Mouse (Mus musculus) embryonic facial prominence, embryonic 10.5 days (tissue): ENCODE measurements at regions not wholly inside any gene's neighbourhood (a gene's known extent, or its start where the extent isn't known, plus 50 kb on each side); places are given as distances from the start of the nearest gene placed in this dataset.

Experiments used
- DNase-seq: peaks from one replicate; pipeline ENCODE4 v3.0.0-alpha.2; 2017; ENCODE audit warnings: low spot score
- H3K27ac ChIP-seq: fragments of 300-500 bp; sonication (generic); replicated peaks from 2 replicates; pipeline ENCODE4 v1.5.1; 2016; ENCODE audit warnings: mild to moderate bottlenecking
- H3K27me3 ChIP-seq: fragments of 300-500 bp; sonication (generic); replicated peaks from 2 replicates; pipeline ENCODE4 v1.6.1; 2016; ENCODE audit warnings: low read depth, mild to moderate bottlenecking; ENCODE audit not compliant: poor library complexity, severe bottlenecking
- H3K36me3 ChIP-seq: fragments of 300-500 bp; sonication (generic); replicated peaks from 2 replicates; pipeline ENCODE4 v1.6.1; 2016; ENCODE audit warnings: mild to moderate bottlenecking, moderate library complexity
- H3K4me1 ChIP-seq: fragments of 300-500 bp; sonication (generic); 2 replicates; pipeline ENCODE4 v1.6.1; 2016
- H3K4me3 ChIP-seq: fragments of 300-500 bp; sonication (generic); 2 replicates; pipeline ENCODE4 v1.5.1; 2016; ENCODE audit warnings: mild to moderate bottlenecking, moderate library complexity
- H3K9me3 ChIP-seq: fragments of 300-500 bp; sonication (generic); 2 replicates; pipeline ENCODE4 v1.6.1; 2016; ENCODE audit warnings: mild to moderate bottlenecking
- WGBS: fragments of 180-500 bp; shearing (Covaris S2); methylation state at CpG from one replicate; pipeline ENCODE4 v1.1.7; 2016; 5-methylcytosine and 5-hydroxymethylcytosine counted together

DNA sequence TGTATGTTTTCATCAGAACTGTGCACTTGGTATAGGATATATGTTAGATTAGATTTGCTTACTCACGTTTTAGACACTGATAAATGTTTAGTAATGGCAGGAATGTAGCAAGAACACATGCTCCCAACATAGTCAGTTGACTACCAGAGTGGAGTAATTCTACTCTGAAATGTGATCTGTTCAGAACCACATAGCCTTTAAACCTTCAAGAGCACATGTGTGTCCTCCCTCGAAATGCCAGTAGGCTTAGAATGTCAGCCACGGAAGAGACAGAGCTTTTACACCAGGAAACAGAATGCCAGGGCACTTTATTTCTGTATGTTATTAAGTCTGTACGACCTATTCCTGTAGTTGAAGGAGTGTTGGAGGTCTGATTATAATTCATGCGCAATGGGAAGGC is 51.3 kb upstream of the Cd28 start:
- no peak overlapping the region for H3K27ac ChIP-seq
- H3K27me3 ChIP-seq, result no peaks in the 10 kb centered on the region
- H3K4me1 ChIP-seq, result peaks cover 12% of the 10 kb centered on the region
- H3K36me3 ChIP-seq, result no peaks in the 10 kb centered on the region
- no peak for DNase-seq
- WGBS, result 84% methylated on average over 5 of the region's 5 CpGs
- H3K9me3 ChIP-seq, result no peaks in the 10 kb centered on the region
- no peak overlapping the region for H3K4me3 ChIP-seq

DNA sequence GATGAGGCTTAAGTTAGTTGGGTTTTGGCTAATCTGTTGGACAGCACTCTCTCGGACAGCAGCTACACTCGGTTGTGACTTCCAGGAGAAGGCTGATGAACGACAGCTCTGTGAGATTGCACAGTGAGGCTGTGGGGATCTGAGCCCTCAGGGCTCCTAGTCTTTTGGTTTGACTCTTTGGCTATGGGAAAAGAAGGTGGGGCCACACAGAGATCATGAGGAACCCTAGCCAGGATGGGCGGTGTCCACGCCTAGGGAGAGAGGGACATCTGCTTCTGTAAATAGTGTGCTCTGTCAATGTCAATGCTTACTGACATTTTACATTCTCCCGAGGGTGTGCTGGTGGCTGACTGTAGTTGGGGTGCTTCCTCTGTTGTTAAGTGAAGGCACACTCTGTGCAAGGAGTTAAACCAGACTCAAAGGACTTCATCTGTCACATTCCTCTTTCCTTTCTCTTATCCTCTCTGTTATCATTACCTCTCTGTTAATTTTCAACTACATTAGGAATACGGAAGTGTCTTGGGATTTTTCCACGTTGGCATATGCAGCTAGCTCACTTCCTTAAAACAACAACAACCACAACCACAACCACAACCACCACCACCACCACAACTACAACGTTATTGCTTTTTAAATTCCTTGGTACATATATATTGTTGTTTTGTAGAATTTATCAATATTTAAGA is 54.2 kb upstream of the Cd28 start:
- H3K4me3 ChIP-seq, result no peak overlapping the region
- H3K27me3 ChIP-seq, result no peaks in the 10 kb centered on the region
- WGBS, result 62% methylated on average over 9 of the region's 9 CpGs
- H3K4me1 ChIP-seq, result peaks cover 7% of the 10 kb centered on the region
- no peak for DNase-seq
- no peak overlapping the region for H3K27ac ChIP-seq
- no peaks in the 10 kb centered on the region for H3K9me3 ChIP-seq
- no peaks in the 10 kb centered on the region for H3K36me3 ChIP-seq

DNA sequence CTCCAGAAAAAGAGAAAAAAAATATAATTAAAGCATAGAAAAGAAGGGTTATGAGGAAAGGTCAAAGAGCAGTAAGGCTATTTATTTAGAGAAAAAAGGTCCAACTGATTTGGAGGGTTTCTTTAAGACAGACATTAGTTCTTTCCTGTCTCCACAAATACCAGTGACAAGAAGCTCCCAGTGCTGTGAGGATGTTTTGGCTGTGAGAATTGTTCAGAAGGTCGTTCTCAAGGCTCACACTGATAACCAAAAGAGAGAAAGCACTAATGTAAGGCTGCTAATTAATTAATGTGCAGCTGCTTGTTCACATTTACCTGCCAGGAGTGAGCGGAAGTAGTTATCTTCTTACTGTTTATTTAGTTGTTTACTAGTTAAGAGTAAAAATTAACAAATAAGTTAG is 54.7 kb upstream of the Cd28 start:
- no peak for DNase-seq
- Histone ChIP-seq H3K36me3 (no peaks in the 10 kb centered on the region), H3K4me1 (peaks cover 12% of the 10 kb centered on the region), H3K4me3 (no peak overlapping the region), H3K27ac (no peak overlapping the region), H3K9me3 (no peaks in the 10 kb centered on the region), H3K27me3 (no peaks in the 10 kb centered on the region)
- WGBS, result 63% methylated on average over 2 of the region's 2 CpGs

DNA sequence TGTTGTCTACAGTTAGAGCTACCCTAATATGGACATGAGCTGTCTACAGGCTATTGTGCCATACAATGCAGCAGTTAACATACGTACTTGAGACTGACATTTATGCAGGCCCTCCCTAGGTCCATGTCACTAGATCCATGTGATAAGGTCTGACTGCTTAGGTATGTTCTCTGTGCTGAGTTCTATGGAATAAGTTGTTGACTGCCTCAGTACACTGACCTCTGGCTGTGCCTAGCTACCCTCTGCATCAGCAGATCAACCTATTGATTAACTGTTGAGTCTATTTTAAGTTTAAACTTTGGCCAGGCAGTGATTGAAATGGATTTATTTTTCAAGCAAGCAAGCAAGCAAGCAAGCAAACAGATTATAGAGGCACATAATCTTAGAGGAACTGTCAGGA is 57.0 kb upstream of the Cd28 start:
- no peak for DNase-seq
- no peaks in the 10 kb centered on the region for H3K27me3 ChIP-seq
- H3K27ac ChIP-seq, result no peak overlapping the region
- H3K36me3 ChIP-seq, result no peaks in the 10 kb centered on the region
- H3K4me3 ChIP-seq, result no peak overlapping the region
- H3K9me3 ChIP-seq, result no peaks in the 10 kb centered on the region
- WGBS, result 90% methylated on average over 1 of the region's 1 CpGs
- peaks cover 15% of the 10 kb centered on the region for H3K4me1 ChIP-seq

DNA sequence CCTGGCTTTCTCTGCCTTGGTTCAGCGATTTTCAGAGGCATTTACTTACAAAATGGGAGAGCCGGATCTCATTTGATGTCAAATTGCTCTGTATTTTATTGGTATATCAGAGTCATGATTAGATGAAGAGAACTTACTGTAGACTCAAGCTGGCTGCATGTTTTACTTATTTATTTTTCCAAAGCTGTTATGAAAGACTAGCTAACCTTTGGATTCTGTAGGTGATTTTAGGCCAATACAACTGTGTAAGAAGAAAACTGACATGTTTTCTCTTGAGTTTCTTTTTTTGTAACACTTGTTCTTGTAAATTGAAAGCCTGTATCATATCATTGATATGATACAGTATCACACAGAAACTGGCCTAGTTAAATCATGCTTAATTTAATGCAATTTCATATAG is 57.6 kb upstream of the Cd28 start:
- no peaks in the 10 kb centered on the region for H3K36me3 ChIP-seq
- H3K4me3 ChIP-seq, result no peak overlapping the region
- 87% methylated on average over 2 of the region's 2 CpGs for WGBS
- H3K27ac ChIP-seq, result no peak overlapping the region
- H3K27me3 ChIP-seq, result no peaks in the 10 kb centered on the region
- H3K9me3 ChIP-seq, result no peaks in the 10 kb centered on the region
- no peak for DNase-seq
- peaks cover 15% of the 10 kb centered on the region for H3K4me1 ChIP-seq

DNA sequence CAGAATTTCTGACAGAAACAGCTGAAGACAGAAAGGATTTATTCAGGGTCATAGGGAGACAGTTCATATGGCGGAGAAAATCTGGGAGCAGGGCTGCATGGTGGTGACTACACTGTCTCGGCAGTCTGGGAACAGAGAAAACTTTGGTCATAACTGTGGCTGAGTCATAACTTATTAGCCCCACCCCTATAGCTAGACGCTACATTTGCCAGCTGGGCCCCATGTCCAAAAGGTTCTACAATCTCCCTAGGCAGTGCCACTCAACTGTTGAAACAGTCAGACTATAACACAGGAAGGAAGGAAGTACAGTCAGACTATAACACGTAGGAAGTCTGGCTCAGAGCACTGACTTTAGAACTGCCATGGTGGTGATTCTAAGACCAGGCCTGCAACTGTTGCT is 58.2 kb upstream of the Cd28 start:
- no peak for DNase-seq
- Histone ChIP-seq H3K9me3 (no peaks in the 10 kb centered on the region), H3K4me1 (peaks cover 15% of the 10 kb centered on the region), H3K27ac (no peak overlapping the region), H3K4me3 (no peak overlapping the region), H3K27me3 (no peaks in the 10 kb centered on the region), H3K36me3 (no peaks in the 10 kb centered on the region)
- 86% methylated on average over 4 of the region's 4 CpGs for WGBS

DNA sequence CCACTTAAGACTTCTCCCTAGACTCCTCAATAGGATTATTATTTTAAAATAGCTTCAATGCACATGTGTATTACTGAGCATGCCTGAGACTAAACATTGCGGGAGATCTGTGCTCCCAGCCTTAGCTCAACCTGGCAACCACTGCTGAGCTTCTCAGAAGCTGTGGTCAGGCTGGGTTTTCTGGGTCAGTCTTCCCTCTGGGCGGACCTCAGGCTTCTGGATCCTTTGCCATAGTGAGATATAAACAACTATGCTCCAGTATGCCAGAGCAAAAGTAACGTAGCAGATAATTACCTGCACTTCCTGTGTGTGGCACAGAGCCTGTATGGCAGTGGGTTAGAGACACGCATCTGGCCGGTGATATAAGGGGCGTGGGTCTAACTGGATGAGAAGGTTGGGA is 59.1 kb upstream of the Cd28 start:
- Histone ChIP-seq H3K27me3 (no peaks in the 10 kb centered on the region), H3K9me3 (no peaks in the 10 kb centered on the region), H3K4me3 (no peak overlapping the region), H3K4me1 (peaks cover 15% of the 10 kb centered on the region), H3K27ac (no peak overlapping the region), H3K36me3 (no peaks in the 10 kb centered on the region)
- no peak for DNase-seq
- WGBS, result 79% methylated on average over 6 of the region's 6 CpGs

DNA sequence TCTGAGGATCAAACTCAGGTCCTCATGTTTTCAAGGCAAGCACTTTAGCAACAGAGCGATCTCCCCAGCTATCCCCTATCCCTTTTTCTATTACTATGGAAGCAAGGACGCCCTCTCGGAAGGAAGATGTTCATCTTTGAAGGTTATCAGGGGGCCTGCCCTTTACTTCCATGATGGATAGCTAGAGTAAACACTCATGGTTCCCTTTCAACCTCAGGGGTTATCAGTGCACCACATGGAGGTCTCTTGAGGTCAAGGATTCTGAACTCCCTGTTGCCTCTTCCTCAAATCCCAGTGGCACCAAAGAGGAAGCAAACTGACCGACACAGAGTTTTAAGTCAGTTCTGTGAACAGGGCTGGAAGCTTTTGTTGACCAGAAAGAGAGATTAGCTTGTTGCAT is 59.6 kb upstream of the Cd28 start:
- no peak for DNase-seq
- H3K36me3 ChIP-seq, result no peaks in the 10 kb centered on the region
- H3K4me1 ChIP-seq, result peaks cover 11% of the 10 kb centered on the region
- H3K4me3 ChIP-seq, result no peak overlapping the region
- H3K27me3 ChIP-seq, result no peaks in the 10 kb centered on the region
- 58% methylated on average over 4 of the region's 4 CpGs for WGBS
- H3K9me3 ChIP-seq, result no peaks in the 10 kb centered on the region
- H3K27ac ChIP-seq, result no peak overlapping the region

DNA sequence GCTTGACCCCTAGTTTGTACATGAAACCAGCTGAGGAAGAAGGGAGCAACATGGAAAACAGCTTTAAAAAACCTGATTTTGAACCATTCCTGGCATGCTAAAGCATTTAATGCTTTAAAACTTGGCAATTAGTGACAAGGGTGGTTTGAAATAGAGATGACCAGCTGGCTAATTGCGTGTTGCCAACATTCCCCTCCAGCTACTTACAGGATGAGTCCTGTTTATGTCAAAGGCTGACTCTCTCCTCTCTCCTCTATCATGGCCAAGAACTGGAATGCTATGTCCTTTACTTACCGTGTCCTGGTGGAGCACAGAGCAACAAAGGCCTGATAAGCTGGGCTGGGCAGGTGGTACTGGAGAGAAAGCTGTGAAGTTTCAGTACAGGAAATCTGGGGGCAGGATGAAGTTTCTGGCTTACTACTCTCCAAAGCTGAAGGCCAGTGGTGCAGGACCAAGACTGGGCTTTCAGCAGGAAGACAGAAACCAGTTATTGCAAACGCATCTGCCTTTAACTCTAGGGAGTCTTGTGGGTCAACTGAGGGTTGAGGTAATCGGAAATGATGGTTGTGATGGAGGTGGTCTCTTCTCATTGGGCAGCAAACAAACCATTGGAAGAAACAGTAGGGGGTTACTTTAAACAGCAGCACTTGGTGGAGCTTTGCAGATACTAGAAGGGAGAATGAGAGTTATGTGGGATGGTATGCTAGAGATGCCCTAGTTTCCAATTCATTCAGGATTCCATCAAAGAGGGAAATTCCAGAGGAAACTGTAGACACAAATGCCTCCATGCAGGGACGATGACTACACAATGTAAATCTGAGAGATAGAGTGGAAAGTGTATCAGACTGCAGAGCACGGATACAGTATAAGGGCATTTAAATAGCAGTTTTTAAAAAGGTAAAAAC is 60.7 kb upstream of the Cd28 start:
- H3K36me3 ChIP-seq, result no peaks in the 10 kb centered on the region
- 82% methylated on average over 6 of the region's 6 CpGs for WGBS

DNA sequence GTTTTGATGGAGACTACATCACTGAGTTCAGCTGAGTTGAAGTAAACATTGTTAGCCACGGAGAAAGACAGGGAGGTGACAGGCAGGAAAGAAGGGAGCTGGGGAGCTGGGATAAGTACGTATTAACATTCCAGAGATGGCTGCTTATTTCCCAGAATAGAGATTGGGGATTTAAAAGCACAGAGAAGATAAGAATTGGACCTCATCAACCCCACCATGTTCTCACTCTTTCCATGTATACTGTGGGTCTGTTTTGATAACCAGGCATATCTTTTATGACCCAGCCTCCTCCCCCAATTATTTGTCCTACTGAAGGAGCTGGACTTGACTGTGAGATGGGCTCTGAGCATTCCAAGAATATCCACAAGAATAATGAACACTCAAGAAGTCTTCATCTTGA is 61.4 kb upstream of the Cd28 start:
- no peaks in the 10 kb centered on the region for H3K9me3 ChIP-seq
- no peaks in the 10 kb centered on the region for H3K36me3 ChIP-seq
- H3K4me3 ChIP-seq, result no peak overlapping the region
- 48% methylated on average over 2 of the region's 2 CpGs for WGBS
- H3K27ac ChIP-seq, result no peak overlapping the region
- H3K4me1 ChIP-seq, result peaks cover 11% of the 10 kb centered on the region
- no peaks in the 10 kb centered on the region for H3K27me3 ChIP-seq
- DNase-seq, result no peak

More for the DNA sequence above, 60.7 kb upstream of the Cd28 start:
- DNase-seq, result no peak
- no peaks in the 10 kb centered on the region for H3K9me3 ChIP-seq
- no peak overlapping the region for H3K4me3 ChIP-seq
- H3K4me1 ChIP-seq, result peaks cover 11% of the 10 kb centered on the region
- H3K27me3 ChIP-seq, result no peaks in the 10 kb centered on the region
- no peak overlapping the region for H3K27ac ChIP-seq

DNA sequence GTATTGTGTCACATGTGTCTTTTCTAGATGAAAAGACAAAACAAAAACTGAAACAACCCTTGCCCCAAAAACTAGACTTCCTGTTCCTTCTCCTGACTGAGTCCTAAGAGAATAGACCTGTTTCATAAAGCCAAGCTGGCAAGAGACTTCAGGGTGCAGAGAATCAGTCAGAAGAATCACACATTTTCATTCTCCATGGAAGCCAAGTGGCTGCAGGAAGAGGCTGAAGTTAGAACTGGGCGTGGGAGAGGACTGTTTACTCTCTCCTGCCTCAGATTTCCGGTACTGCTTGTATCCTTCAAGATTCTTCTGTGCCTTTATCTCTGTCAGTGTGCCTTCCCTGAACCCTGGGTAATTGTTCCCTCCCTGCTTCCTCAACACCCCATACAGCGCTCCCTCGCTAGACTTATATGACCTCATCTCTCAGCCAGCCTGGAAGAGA is 64.0 kb upstream of the Cd28 start:
- no peak overlapping the region for H3K27ac ChIP-seq
- no peaks in the 10 kb centered on the region for H3K9me3 ChIP-seq
- DNase-seq, result no peak
- H3K36me3 ChIP-seq, result no peaks in the 10 kb centered on the region
- H3K27me3 ChIP-seq, result no peaks in the 10 kb centered on the region
- peaks cover 10% of the 10 kb centered on the region for H3K4me1 ChIP-seq
- no peak overlapping the region for H3K4me3 ChIP-seq
- WGBS, result 79% methylated on average over 4 of the region's 4 CpGs

DNA sequence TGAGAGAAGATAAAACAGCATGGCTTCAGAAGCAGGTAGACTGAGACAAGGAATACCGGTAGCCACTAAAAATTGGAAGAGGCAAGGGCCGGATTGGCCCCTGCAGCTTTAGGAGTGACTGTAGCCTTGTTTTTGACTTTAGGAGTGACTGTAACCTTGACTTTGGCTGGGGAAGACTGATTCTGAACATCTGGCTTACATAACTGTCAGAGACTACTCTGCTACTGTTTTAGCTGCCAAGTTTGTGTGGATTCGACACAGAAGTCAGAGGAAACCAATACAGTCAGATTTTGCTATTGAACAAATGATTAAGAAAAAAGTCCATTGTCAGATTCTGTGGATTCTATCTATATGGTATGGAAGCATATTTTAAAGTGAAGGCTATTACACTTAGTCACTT is 66.4 kb upstream of the Cd28 start:
- no peak for DNase-seq
- H3K4me3 ChIP-seq, result no peak overlapping the region
- H3K36me3 ChIP-seq, result no peaks in the 10 kb centered on the region
- no peaks in the 10 kb centered on the region for H3K9me3 ChIP-seq
- no peaks in the 10 kb centered on the region for H3K27me3 ChIP-seq
- WGBS, result 80% methylated on average over 3 of the region's 3 CpGs
- H3K27ac ChIP-seq, result no peak overlapping the region
- no peaks in the 10 kb centered on the region for H3K4me1 ChIP-seq

DNA sequence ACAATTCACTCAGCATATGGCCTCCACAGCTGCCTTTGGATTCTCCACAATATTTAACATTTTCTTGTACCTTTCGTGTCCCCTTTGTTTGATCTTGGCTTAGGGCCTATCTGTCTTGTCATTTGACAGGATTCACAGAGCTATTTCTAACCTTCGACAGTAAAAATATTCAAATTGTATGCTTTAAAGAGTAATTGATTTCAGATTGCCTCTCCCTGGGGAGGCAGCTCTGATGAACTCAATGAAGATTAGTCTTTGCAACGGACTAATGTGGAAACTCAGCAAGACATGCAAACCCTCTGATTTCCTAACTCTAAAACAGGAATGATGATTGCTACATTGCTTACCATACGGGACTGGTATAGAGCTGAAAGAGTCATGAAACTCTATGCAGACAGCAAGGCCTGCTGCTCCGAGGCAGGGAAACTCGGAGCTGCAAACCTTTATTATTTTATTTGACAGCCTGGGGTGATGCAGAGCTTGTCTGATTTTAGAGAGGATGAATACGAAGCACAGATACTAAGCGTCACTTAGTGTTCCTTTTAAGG is 67.2 kb upstream of the Cd28 start:
- no peak overlapping the region for H3K27ac ChIP-seq
- no peak for DNase-seq

More for the DNA sequence above, 67.2 kb upstream of the Cd28 start:
- Histone ChIP-seq H3K4me3 (no peak overlapping the region), H3K27me3 (no peaks in the 10 kb centered on the region), H3K9me3 (no peaks in the 10 kb centered on the region), H3K36me3 (no peaks in the 10 kb centered on the region), H3K4me1 (no peaks in the 10 kb centered on the region)
- 69% methylated on average over 8 of the region's 8 CpGs for WGBS
